Mouse (Mus musculus) stomach, postnatal 0 days (tissue): ENCODE measurements around the gene Gon7. TPM values are rescaled to one million over a fixed set of nuclear protein-coding genes. Genes with fewer than 3 reads are reported as not detected.

Source experiments
- ATAC-seq: fragments of 200-750 bp; cut with Nextera tagmentation; 2 replicates; pipeline ENCODE4 v1.8.0; 2017; ENCODE audit not compliant: low FRiP score, low TSS enrichment
- DNase-seq: peaks from one replicate; pipeline ENCODE4 v3.0.0-alpha.2; 2016; ENCODE audit warnings: low spot score
- H3K27ac ChIP-seq: fragments of 300-500 bp; sonication (generic); replicated peaks from 2 replicates; pipeline ENCODE4 v1.5.1; 2014; ENCODE audit warnings: mild to moderate bottlenecking, control low read depth
- H3K27me3 ChIP-seq: fragments of 300-500 bp; sonication (generic); 2 replicates; pipeline ENCODE4 v1.6.1; 2014; ENCODE audit warnings: low read length; ENCODE audit not compliant: control insufficient read depth, insufficient read depth
- H3K36me3 ChIP-seq: fragments of 300-500 bp; sonication (generic); 2 replicates; pipeline ENCODE4 v1.6.1; 2014; ENCODE audit warnings: low read length, mixed read lengths; ENCODE audit not compliant: control insufficient read depth, insufficient read depth
- H3K4me1 ChIP-seq: fragments of 300-500 bp; sonication (generic); replicated peaks from 2 replicates; pipeline ENCODE4 v1.6.1; 2014; ENCODE audit warnings: antibody characterized with exemption; ENCODE audit not compliant: control insufficient read depth, insufficient read depth
- H3K4me2 ChIP-seq: fragments of 300-500 bp; sonication (generic); replicated peaks from 2 replicates; pipeline ENCODE4 v1.6.1; 2014; ENCODE audit warnings: low read depth, mild to moderate bottlenecking, control low read depth, moderate library complexity
- H3K4me3 ChIP-seq: fragments of 300-500 bp; sonication (generic); 2 replicates; pipeline ENCODE4 v1.5.1; 2014; ENCODE audit warnings: low read depth, low read length, control low read depth
- H3K9ac ChIP-seq: fragments of 300-500 bp; sonication (generic); 2 replicates; pipeline ENCODE4 v1.6.1; 2014; ENCODE audit warnings: mild to moderate bottlenecking, low read length, control low read depth, mixed read lengths
- H3K9me3 ChIP-seq: fragments of 300-500 bp; sonication (generic); 2 replicates; pipeline ENCODE4 v1.6.1; 2016; ENCODE audit warnings: low read length; ENCODE audit not compliant: control insufficient read depth
- CTCF ChIP-seq: IDR thresholded peaks from 2 replicates; pipeline ENCODE4 v1.5.1; 2016; ENCODE audit warnings: antibody characterized with exemption, low read depth, mild to moderate bottlenecking, moderate library complexity
- EP300 ChIP-seq: optimal IDR thresholded peaks from 2 replicates; pipeline ENCODE3; 2016; ENCODE audit warnings: antibody characterized with exemption
- WGBS: fragments of 180-500 bp; shearing (Covaris S2); extraction: QIAGEN DNeasy Blood & Tissue Kit; methylation state at CpG from one replicate; pipeline ENCODE4 v1.1.7; 2014; 5-methylcytosine and 5-hydroxymethylcytosine counted together
- polyA plus RNA-seq: library from polyadenylated mRNA; unstranded; fragments of >200 nt; fragmentation: Nextera tagmentation; extraction: Ambion mirVana; gene quantifications from 2 replicates; pipeline ENCODE4 v1.2.1, GENCODE M21; 2015

Gon7 gene
- polyA plus RNA-seq, 1 experiment from 2014 or later = 14.7 TPM

GRCm38 (mm10) chr12:102714654-102715395 lies 42.8 kb downstream of the Gon7 start:
- ATAC-seq (no peak), DNase-seq (no peak)
- Histone ChIP-seq H3K9ac (no peak overlapping the region), H3K36me3 (no peaks in the 10 kb centered on the region), H3K27ac (no peak overlapping the region), H3K9me3 (no peaks in the 10 kb centered on the region), H3K27me3 (no peaks in the 10 kb centered on the region), H3K4me1 (no peaks in the 10 kb centered on the region), H3K4me3 (no peak overlapping the region), H3K4me2 (no peak overlapping the region)
- TF ChIP-seq CTCF = no peak
- no peak for TF ChIP-seq EP300
- 80% methylated on average over 10 of the region's 10 CpGs for WGBS

DNA sequence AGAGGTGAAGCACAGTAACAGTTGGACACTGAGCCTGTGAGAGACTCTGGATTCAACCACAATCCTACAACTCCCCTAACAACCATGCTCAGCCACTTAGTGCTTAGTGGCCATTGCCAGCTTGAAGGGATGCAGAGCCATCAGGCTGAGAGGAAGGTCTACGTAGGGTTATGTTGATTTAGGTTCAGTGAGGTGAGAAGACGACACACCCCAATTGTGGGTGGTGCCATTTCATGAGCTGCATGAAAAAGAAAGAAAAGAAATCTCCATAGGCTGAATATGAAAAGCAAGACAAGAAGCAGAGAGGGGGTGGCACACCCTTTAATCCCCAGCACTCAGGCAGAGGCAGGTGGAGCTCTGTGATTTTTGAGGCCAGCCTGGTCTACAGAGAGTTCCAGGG lies 43.5 kb downstream of the Gon7 start:
- WGBS = 58% methylated on average over 2 of the region's 2 CpGs
- Histone ChIP-seq H3K27me3 (no peaks in the 10 kb centered on the region), H3K4me2 (no peak overlapping the region), H3K9ac (no peak overlapping the region), H3K4me3 (no peak overlapping the region), H3K4me1 (no peaks in the 10 kb centered on the region), H3K36me3 (no peaks in the 10 kb centered on the region), H3K27ac (no peak overlapping the region), H3K9me3 (no peaks in the 10 kb centered on the region)
- no peak for TF ChIP-seq EP300
- no peak for TF ChIP-seq CTCF
- ATAC-seq (no peak), DNase-seq (no peak)

DNA sequence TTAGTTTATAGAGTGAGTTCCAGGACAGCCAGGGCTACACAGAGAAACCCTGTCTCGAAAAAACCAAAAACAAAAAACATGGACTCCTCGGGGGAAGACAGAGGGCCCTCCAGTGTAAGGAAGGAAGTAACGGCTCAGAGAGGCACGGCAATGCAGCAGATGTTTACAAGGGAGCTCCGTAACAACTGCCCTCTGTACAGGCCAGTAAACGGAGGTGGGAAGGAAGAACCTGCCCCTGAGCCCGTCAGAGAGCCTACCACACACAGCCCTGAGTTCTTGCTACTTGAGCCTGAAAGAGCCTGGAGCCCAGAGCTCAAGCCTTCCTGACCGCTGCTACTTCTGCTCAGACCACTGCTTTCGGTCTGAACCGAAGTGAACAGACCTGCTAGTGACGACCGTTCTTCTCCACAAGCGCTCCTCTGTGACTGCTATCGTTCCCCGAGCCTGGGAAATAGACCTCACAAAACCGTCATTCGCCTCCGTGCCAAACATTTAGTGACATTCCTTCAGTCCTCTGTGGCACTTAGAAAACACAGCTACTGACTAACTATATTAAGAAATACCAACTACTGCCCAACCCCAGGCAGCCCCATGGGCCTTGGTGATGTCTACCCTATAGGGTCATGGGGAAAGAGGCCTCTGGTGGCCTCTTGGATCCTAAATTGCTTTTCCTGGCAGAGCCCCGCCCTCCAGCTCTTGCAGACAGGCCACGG lies 44.3 kb downstream of the Gon7 start:
- Histone ChIP-seq H3K36me3 (no peaks in the 10 kb centered on the region), H3K9ac (no peak overlapping the region)
- WGBS = 63% methylated on average over 20 of the region's 20 CpGs

DNA sequence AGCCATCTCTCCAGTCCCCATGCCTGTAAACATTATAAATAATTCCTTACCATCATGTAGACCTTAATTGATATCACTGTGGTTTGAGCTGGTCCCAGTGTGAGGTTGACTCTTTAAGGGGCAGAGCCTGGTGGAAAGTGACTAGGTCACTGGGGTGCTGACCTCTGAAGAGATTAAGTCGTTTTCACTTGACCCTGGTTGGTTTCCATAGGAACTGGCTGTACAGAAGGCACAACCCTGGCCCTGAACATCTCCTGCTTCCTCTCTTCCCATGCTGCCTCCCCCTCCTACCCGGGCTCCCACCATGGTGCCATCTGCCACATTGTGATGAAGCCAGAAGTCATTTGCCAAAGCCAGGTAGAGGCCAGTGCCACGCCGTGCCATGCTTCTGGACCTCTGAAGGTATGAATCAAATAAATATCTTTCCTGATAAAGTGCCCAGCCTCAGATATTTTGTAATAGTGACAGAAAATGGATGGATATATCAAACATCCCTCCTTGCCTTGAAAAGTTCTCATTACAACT lies 46.7 kb downstream of the Gon7 start:
- H3K9ac ChIP-seq = no peak overlapping the region
- H3K27me3 ChIP-seq = no peaks in the 10 kb centered on the region
- no peak overlapping the region for H3K27ac ChIP-seq
- DNase-seq = no peak
- H3K4me1 ChIP-seq = no peaks in the 10 kb centered on the region
- no peak for ATAC-seq
- H3K4me2 ChIP-seq = no peak overlapping the region
- H3K9me3 ChIP-seq = no peaks in the 10 kb centered on the region
- H3K4me3 ChIP-seq = no peak overlapping the region
- no peaks in the 10 kb centered on the region for H3K36me3 ChIP-seq
- 66% methylated on average over 4 of the region's 4 CpGs for WGBS
- TF ChIP-seq CTCF (no peak), EP300 (no peak)

More for the DNA sequence above, 44.3 kb downstream of the Gon7 start:
- no peak for DNase-seq
- TF ChIP-seq CTCF = no peak
- TF ChIP-seq EP300 = no peak
- Histone ChIP-seq H3K4me2 (no peak overlapping the region), H3K27ac (no peak overlapping the region), H3K9me3 (no peaks in the 10 kb centered on the region), H3K4me3 (no peak overlapping the region), H3K27me3 (no peaks in the 10 kb centered on the region), H3K4me1 (no peaks in the 10 kb centered on the region)
- no peak for ATAC-seq

- no peak overlapping the region for H3K27ac ChIP-seq
- no peaks in the 10 kb centered on the region for H3K27me3 ChIP-seq
Observed at GRCm38 (mm10) chr12:102709896-102710295, 47.7 kb downstream of the Gon7 start.

GRCm38 (mm10) chr12:102708220-102708619 lies 49.4 kb downstream of the Gon7 start:
- Histone ChIP-seq H3K4me1 (peaks cover 2% of the 10 kb centered on the region; the same call in 1 of the 2 replicates), H3K9ac (no peak overlapping the region), H3K36me3 (no peaks in the 10 kb centered on the region), H3K27me3 (no peaks in the 10 kb centered on the region), H3K9me3 (no peaks in the 10 kb centered on the region), H3K27ac (peak overlapping the region; percentile 41; the same call in 1 of the 2 replicates), H3K4me2 (no peak overlapping the region), H3K4me3 (no peak overlapping the region)
- DNase-seq = peak; percentile 50
- no peak for TF ChIP-seq EP300
- peak; percentile 58 for TF ChIP-seq CTCF
- WGBS = 64% methylated on average over 11 of the region's 11 CpGs
- ATAC-seq = peak; percentile 59

More at GRCm38 (mm10) chr12:102709896-102710295, 47.7 kb downstream of the Gon7 start:
- Histone ChIP-seq H3K4me2 (no peak overlapping the region), H3K36me3 (no peaks in the 10 kb centered on the region), H3K9ac (no peak overlapping the region), H3K9me3 (no peaks in the 10 kb centered on the region), H3K4me3 (no peak overlapping the region), H3K4me1 (no peaks in the 10 kb centered on the region)
- WGBS = 80% methylated on average over 5 of the region's 5 CpGs
- TF ChIP-seq CTCF = no peak
- no peak for TF ChIP-seq EP300
- no peak for DNase-seq
- no peak for ATAC-seq
